Mouse (Mus musculus) lung, postnatal 14 days (tissue): ENCODE results near the gene Asphd2.

ENCODE experiments used
- DNase-seq: peaks from one replicate; pipeline ENCODE4 v3.0.0; 2021

The Asphd2 gene

DNA sequence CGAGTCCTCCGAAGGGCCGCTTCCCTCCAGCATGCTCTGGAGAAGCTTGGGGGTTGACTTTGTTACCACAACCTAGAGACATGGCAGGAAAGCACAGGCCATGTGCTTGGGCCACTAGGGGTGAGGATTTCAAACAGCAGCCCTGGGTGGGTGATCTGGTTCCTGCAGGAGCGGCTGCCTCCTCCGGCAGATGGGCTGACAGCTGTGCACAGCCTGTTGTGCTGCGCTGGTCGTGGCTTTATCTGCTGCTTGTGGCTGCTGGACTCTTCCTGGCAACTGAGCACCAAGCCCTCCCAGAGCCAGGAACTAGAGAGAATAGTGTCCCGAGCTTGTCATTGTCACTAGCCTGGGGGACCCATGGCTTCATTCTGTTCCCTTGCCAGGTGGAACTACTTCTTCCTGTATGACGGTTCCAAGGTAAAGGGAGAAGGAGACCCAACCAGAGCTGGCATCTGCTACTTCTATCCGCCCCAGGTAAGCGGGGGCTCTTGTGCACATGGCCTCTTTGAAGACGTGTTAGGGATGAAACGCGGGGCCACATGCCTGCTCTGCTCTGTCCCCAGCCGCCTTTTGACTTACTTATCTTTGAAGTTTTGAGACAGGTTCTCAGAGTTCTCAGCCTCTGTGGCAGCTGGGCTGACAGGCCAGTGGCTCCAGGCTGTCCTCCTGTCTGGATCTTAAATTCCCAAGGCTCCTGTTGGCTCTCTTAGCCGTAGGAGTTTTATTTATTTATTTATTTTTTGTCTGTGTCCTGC is 48.3 kb downstream of the Asphd2 start:
- no peak for DNase-seq

DNA sequence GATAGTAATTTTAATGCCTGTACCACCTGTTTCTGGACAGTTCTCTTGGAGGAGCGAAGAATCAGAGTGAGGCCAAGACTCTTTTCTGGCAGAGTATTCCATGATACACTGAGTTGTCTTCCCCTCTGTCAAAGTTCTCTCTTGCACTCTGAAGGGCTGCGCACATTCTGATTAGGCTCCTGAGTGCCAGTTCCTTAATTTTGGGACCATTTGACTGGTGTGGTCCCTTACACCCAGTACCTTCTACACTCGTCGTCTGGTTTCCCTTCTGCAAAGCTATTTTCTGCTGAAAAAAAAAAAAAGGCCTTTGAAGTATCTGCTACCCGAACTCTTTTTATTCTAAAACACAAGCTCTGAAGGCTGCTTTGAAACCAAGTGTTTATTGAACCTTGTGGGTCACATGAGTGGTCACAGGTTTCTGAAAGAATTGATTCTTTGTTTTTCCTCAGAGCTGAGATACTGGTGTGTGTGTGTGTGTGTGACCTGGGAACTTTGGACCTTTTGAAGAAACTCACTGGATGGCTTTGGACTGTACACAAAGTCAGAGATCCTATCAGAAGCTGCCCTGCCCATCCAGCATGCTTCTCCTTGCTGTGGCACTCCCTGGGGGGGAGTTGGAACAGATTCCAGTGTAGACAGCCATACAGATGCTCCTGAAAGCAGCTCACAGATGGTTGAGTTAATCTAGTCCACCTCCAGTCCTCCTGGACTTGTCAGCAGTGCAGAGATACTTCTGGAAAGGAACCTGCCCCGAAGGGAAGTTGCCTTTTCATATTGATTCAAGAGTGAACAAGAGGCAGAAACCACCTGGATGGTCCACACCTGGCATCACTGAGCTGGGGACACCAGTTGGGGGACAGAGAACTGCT is 50.3 kb downstream of the Asphd2 start:
- no peak for DNase-seq

DNA sequence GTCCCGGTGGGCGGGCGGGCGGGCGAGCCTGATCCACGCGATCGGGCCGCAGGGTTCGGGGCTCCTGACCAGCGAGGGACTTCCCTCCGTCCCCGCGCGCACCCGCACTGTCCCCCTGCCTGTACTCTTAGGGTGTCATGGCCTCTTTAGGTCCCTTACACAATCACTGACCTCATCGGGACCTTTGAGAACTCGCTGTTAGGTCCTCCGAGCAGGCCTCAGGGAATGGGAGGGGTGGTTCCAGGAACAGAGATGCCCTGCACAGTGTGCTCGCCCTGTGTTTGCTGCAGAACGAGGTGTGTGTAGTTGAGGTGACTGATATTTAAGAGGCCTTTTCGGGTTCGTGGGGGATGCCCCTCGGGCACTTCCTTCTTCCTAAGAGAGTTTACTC is 51.5 kb downstream of the Asphd2 start:
- no peak for DNase-seq

DNA sequence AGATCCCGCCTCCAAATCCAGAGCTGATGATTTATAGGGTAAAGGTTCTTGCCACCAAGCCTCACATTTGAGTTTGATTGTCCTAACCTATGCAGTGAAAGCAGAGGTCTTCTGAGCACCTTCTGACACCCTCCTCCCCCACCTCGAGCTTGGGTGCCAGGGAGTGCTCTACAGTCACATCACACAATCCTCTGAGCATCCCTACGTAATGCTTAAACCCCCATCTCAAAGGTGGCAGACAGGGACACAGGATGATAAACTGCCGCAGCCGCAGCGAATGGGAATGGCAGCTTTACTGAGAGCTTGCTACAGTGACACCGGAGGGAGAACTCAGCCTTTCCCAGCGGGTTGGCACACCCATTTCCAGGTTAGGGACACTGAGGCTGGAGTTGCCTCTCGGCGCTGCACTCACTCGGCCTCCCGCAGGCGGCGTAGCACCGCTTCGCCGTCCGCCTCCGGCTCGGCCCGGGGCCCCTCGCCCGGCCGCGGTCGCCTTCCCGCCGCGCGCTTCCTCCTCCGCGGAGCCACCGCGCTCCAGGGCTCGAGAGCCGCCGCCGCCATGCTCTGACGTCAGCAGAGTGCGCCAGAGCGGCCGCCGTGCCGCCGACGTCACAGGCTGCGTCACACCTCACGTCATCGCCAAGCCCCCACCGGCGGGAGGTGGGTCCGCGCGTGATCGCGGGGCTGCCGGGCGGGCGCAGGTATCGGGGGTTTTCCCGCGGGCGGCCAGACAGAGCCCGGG is 52.0 kb downstream of the Asphd2 start, which contains the start of the genes Srrd and Hps4:
Srrd (minus strand) TSS at position 578 of the 742 bp plus-strand sequence.
Hps4 (plus strand) TSS at position 621 of the 742 bp plus-strand sequence.
- peak; percentile 91 for DNase-seq

DNA sequence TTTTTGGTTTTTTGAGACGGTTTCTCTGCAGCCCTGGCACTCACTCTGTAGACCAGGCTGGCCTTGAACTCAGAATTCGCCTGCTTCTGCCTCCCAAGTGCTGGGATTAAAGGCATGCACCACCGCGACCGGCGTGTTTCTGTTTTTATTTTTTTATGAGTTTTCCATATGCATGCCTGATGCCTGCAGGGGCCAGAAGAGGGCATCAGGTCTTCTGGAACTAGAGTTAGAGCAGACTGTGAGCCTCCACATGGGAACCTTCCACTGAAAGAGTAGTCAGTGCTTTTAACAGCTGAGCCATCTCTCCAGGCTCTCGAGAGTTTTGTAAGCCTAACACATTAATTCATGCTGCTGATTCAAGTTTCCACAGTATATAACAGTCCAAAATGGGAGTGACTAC is 55.5 kb downstream of the Asphd2 start:
- no peak for DNase-seq

DNA sequence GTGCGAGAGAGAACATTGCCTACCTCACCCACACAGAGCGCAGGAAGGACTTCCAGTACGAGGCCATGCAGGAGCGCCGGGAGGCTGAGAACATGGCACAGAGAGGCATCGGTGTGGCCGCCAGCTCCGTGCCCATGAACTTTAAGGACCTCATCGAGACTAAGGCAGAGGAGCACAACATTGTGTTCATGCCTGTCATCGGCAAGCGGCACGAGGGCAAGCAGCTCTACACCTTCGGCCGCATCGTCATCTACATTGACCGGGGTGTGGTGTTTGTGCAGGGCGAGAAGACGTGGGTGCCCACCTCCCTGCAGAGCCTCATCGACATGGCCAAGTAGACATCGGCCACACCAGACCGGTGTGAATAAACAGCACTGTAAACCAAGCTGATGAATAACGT is 57.7 kb downstream of the Asphd2 start:
- no peak for DNase-seq

DNA sequence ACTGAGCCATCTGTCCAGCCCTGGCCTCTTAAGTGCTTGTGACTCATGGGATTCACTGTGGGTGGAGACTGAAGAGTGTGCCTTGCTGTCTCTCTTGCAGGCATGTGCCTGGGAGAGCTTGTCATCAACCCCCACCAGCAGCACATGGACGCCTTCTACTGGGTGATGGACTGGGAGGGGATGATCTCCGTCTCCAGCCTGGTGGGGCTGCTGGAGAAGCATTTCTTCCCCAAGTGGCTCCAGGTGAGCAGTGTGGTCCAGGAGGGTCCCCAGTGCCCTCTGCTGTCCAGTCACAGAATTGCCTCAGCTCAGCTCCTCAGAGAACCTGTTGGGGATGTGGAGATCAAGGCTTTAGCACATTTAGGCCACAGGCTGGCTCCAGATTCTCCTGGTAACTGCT is 59.2 kb downstream of the Asphd2 start:
- peak; percentile 68 for DNase-seq
